Mouse (Mus musculus) neural tube, embryonic 11.5 days (tissue): ENCODE data around the gene Mns1. TPM values are rescaled to one million over a fixed set of nuclear protein-coding genes. Genes with fewer than 3 reads are reported as not detected.

Source experiments
- ATAC-seq: fragments of 200-750 bp; cut with Nextera tagmentation; 2 replicates; pipeline ENCODE4 v1.8.0; 2017; ENCODE audit warnings: moderate number of reproducible peaks, mild to moderate bottlenecking, moderate TSS enrichment, moderate library complexity; ENCODE audit not compliant: insufficient read depth, low FRiP score, low TSS enrichment
- DNase-seq: peaks from one replicate; pipeline ENCODE4 v3.0.0-alpha.2; 2015; ENCODE audit warnings: low spot score
- H3K27ac ChIP-seq: fragments of 300-500 bp; sonication (generic); 2 replicates; pipeline ENCODE4 v1.5.1; 2014; ENCODE audit warnings: low read depth, mild to moderate bottlenecking, low read length
- H3K27me3 ChIP-seq: fragments of 300-500 bp; sonication (generic); 2 replicates; pipeline ENCODE4 v1.6.1; 2014; ENCODE audit warnings: mild to moderate bottlenecking, low read length, mixed read lengths; ENCODE audit not compliant: control insufficient read depth, insufficient read depth
- H3K36me3 ChIP-seq: fragments of 300-500 bp; sonication (generic); 2 replicates; pipeline ENCODE4 v1.6.1; 2014; ENCODE audit warnings: mild to moderate bottlenecking, low read length, moderate library complexity, mixed read lengths; ENCODE audit not compliant: control insufficient read depth, insufficient read depth
- H3K4me1 ChIP-seq: fragments of 300-500 bp; sonication (generic); 2 replicates; pipeline ENCODE4 v1.6.1; 2014; ENCODE audit warnings: low read length, mixed read lengths; ENCODE audit not compliant: control insufficient read depth, insufficient read depth
- H3K4me2 ChIP-seq: fragments of 300-500 bp; sonication (generic); 2 replicates; pipeline ENCODE4 v1.6.1; 2014; ENCODE audit warnings: low read depth, mild to moderate bottlenecking, moderate library complexity
- H3K4me3 ChIP-seq: fragments of 300-500 bp; sonication (generic); 2 replicates; pipeline ENCODE4 v1.5.1; 2014; ENCODE audit warnings: low read depth, low read length
- H3K9ac ChIP-seq: fragments of 300-500 bp; sonication (generic); 2 replicates; pipeline ENCODE4 v1.6.1; 2014; ENCODE audit warnings: mild to moderate bottlenecking, low read length
- H3K9me3 ChIP-seq: fragments of 300-500 bp; sonication (generic); 2 replicates; pipeline ENCODE4 v1.6.1; 2016; ENCODE audit warnings: low read length; ENCODE audit not compliant: control insufficient read depth
- WGBS: fragments of 180-500 bp; shearing (Covaris S2); extraction: QIAGEN DNeasy Blood & Tissue Kit; methylation state at CpG from one replicate; pipeline ENCODE4 v1.1.7; 2014; 5-methylcytosine and 5-hydroxymethylcytosine counted together
- microRNA-seq: library from miRNA; unstranded; fragments of <30 nt; microRNA quantifications from one replicate; pipeline ENCODE4, GENCODE M21; 2016
- polyA plus RNA-seq: library from polyadenylated mRNA; unstranded; fragments of >200 nt; fragmentation: Nextera tagmentation; extraction: Ambion mirVana; gene quantifications from 2 replicates; pipeline ENCODE4 v1.2.1, GENCODE M21; 2014

Mns1 gene
- polyA plus RNA-seq, 1 experiment from 2014 or later = 36.5 TPM

- 85% methylated on average over 3 of the region's 3 CpGs for WGBS
- Histone ChIP-seq H3K4me2 (no peak overlapping the region), H3K27ac (no peak overlapping the region), H3K4me1 (no peaks in the 10 kb centered on the region), H3K4me3 (no peak overlapping the region), H3K9me3 (no peaks in the 10 kb centered on the region), H3K27me3 (no peaks in the 10 kb centered on the region), H3K9ac (no peak overlapping the region), H3K36me3 (no peaks in the 10 kb centered on the region)
- DNase-seq (no peak), ATAC-seq (no peak)
Observed at GRCm38 (mm10) chr9:72493984-72494685, 56.3 kb downstream of the Mns1 start.

- no peaks in the 10 kb centered on the region for H3K9me3 ChIP-seq
- no peak overlapping the region for H3K9ac ChIP-seq
- no peak overlapping the region for H3K4me2 ChIP-seq
- H3K27me3 ChIP-seq = no peaks in the 10 kb centered on the region
- H3K36me3 ChIP-seq = no peaks in the 10 kb centered on the region
- no peak overlapping the region for H3K4me3 ChIP-seq
- ATAC-seq (no peak), DNase-seq (no peak)
- WGBS = 71% methylated on average over 2 of the region's 2 CpGs
- H3K27ac ChIP-seq = no peak overlapping the region
- H3K4me1 ChIP-seq = no peaks in the 10 kb centered on the region
Observed at GRCm38 (mm10) chr9:72496691-72497090, 58.9 kb downstream of the Mns1 start.

GRCm38 (mm10) chr9:72497171-72497570 is 59.4 kb downstream of the Mns1 start:
- no peak overlapping the region for H3K4me3 ChIP-seq
- ATAC-seq (no peak), DNase-seq (no peak)
- no peak overlapping the region for H3K4me2 ChIP-seq
- WGBS = 77% methylated on average over 3 of the region's 3 CpGs
- no peaks in the 10 kb centered on the region for H3K27me3 ChIP-seq
- no peaks in the 10 kb centered on the region for H3K36me3 ChIP-seq
- H3K4me1 ChIP-seq = no peaks in the 10 kb centered on the region
- H3K9me3 ChIP-seq = no peaks in the 10 kb centered on the region
- no peak overlapping the region for H3K9ac ChIP-seq
- H3K27ac ChIP-seq = no peak overlapping the region

Small RNA genes within 50 kb of the gene (microRNA-seq; reads per million reads assigned to microRNA genes)
- not detected for gene Gm28010

Other genes starting within 250 kb of the Mns1 start
- gene Zfp280d, start 163.2 kb upstream of the Mns1 start, polyA plus RNA-seq = 50.6 and 54.4 TPM in 2 replicates
- gene Tex9, start 54.2 kb downstream of the Mns1 start, polyA plus RNA-seq = 48.7 and 52.8 TPM in 2 replicates
- 21.2 and 22.6 TPM in 2 replicates for gene Rfx7, start 94.2 kb downstream of the Mns1 start, polyA plus RNA-seq
- gene Nedd4, start 224.3 kb downstream of the Mns1 start, polyA plus RNA-seq = 798 and 799 TPM in 2 replicates